Mouse (Mus musculus): ENCODE results near the gene Limd2. TPM values are rescaled to one million over a fixed set of nuclear protein-coding genes. Genes with fewer than 3 reads are reported as not detected.
"Not testable (repeated sequence)": the region's sequence is repeated elsewhere in the genome, so short reads cannot be mapped to it uniquely, and the experiment has no call there.

Limd2 gene
- 172 and 182 TPM in 2 replicates for polyA plus RNA-seq (2014; fragmentation: Nextera tagmentation; extraction: Ambion mirVana)

DNA sequence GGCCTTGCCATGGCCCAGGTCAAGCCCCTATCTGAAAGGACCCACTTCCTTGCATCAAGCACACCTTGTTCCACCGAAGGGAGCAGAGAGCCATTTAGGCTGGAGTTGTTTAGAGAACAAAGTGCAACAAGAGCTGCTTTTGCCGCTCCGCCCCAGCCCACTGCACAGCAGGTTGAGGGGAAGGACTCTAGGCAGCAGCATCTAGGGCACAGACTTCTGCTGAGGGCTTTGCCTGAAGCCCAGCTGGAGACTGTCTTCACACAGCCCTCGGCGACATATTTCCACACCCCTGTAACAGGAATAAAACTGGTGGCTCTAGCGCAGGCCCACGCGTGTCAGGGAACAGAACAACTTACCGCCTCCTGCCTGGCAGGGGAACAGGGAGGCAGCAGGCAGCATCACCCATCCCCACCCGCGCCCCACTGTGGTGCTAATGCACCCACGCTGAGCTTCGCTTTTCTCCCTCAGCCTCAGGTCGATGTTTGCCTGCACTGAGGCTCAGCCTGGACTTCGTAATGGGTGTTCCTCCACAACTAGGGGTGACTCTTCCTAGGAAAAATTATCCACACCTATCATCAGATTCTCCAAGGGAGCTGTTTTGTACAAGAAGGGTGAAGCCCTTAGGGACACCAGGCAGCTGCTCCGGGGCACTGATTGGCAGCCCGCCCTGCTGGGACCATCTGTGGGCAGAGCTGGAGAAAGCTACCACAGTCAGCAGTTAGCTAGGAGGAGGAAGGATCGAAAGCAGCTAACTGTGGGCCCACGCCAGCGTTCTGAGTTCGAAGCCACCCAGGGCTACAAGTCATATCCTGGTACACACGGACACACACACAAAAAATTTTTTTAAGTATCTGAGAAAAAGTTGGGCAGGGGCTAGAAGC, at the start of gene Limd2, which contains the start of gene Gm10840:
Gene Limd2 (minus strand): TSS at position 20 of the 881 bp plus-strand sequence.
Gene Gm10840 (plus strand): TSS at position 10 of the 881 bp plus-strand sequence.
- H3K27ac ChIP-seq (ENCODE audit: low read depth, low read length), result peak within 1 kb of the TSS; percentile 83
- H3K9me3 ChIP-seq (ENCODE audit: control insufficient read depth, low read length), result no peaks in the 10 kb centered on the region
- H3K36me3 ChIP-seq (ENCODE audit: control insufficient read depth, insufficient read depth, low read length), result peaks cover 14% of the 10 kb centered on the region
- peak within 1 kb of the TSS; percentile 72 for H3K9ac ChIP-seq (ENCODE audit: low read depth, low read length)
- no peaks in the 10 kb centered on the region for H3K27me3 ChIP-seq (replicated peaks; ENCODE audit: control insufficient read depth, insufficient read depth, low read length)
- H3K4me1 ChIP-seq (replicated peaks; ENCODE audit: control insufficient read depth, insufficient read depth, low read length), result peaks cover 21% of the 10 kb centered on the region
- 41% methylated on average over 22 of the region's 22 CpGs for WGBS
- ATAC-seq (replicated peaks; ENCODE audit: low FRiP score), result peak; percentile 5; the same call in 1 of the 2 replicates
- peak within 1 kb of the TSS; percentile 91 for H3K4me2 ChIP-seq
- H3K4me3 ChIP-seq (ENCODE audit: low read depth, low read length), result peak within 1 kb of the TSS; percentile 68
- no peak for DNase-seq (ENCODE audit: low spot score)

DNA sequence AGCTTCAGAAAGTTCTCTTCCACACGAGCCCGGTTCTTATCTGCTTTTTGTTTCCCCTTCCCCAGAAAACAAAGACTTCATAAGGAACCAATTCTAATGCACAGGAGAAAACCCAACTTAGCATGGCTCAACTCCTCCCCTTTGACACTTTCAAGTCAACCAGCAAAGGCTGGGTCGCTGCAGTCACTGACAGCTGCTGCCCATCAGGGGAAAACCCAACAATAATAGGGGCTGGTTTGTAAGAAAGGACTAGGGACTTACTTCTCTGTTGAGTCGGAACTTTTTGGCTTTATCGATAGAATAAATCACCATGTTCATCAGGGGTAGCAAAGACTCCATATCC, 41.4 kb upstream of the Limd2 start, which contains the start of gene Strada:
Gene Strada (minus strand): TSS at position 46 of the 343 bp plus-strand sequence.
- Histone ChIP-seq H3K9me3 (ENCODE audit: control insufficient read depth, low read length) (no peaks in the 10 kb centered on the region), H3K4me3 (ENCODE audit: low read depth, low read length) (no peak within 1 kb of the TSS), H3K4me2 (peak within 1 kb of the TSS; percentile 1; the same call in 1 of the 2 replicates), H3K27ac (ENCODE audit: low read depth, low read length) (no peak within 1 kb of the TSS), H3K9ac (ENCODE audit: low read depth, low read length) (no peak within 1 kb of the TSS), H3K27me3 (replicated peaks; ENCODE audit: control insufficient read depth, insufficient read depth, low read length) (no peaks in the 10 kb centered on the region), H3K36me3 (ENCODE audit: control insufficient read depth, insufficient read depth, low read length) (peaks cover 40% of the 10 kb centered on the region), H3K4me1 (replicated peaks; ENCODE audit: control insufficient read depth, insufficient read depth, low read length) (peaks cover 20% of the 10 kb centered on the region)
- no peak for DNase-seq (ENCODE audit: low spot score)
- no peak for ATAC-seq (replicated peaks; ENCODE audit: low FRiP score)
- WGBS, result 59% methylated on average over 5 of the region's 5 CpGs

DNA sequence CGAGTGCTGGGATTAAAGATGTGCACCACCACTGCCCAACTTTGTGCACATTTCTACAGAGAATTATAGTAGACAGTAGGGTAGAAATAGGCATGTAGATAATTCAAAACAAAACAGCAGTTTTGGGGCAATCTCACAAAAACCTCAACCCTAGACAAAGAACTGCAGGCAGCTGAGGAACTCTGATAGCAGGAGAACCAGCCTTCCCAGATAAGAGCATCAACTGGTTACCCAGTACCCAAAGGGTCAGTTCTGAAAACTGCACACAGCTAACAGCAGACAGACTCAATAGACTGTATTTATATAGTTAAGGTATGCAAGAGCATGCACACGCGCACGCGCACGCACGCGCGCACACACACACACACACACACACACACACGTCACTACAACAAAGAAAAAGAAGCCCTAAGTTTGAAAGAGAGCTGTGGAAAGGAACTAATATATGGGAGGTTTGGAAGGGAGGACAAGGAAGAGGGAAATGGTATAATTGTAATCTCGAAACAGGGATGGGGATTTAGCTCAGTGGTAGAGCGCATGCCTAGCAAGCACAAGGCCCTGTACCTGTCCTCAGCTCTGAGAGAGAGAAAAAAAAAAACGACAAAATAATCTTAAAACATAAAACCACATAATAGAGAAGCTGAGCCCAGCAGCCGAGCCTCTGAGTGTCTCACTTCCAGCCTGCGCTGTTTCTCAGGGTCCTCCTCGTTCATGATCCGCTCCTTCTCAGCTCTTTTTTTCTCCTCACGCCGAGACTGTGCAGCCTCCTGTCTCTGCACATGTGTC, 40.9 kb upstream of the Limd2 start:
- no peaks in the 10 kb centered on the region for H3K9me3 ChIP-seq (ENCODE audit: control insufficient read depth, low read length)
- peaks cover 36% of the 10 kb centered on the region for H3K36me3 ChIP-seq (ENCODE audit: control insufficient read depth, insufficient read depth, low read length)
- DNase-seq (ENCODE audit: low spot score), result no peak
- peaks cover 20% of the 10 kb centered on the region for H3K4me1 ChIP-seq (replicated peaks; ENCODE audit: control insufficient read depth, insufficient read depth, low read length)
- no peak overlapping the region for H3K4me3 ChIP-seq (ENCODE audit: low read depth, low read length)
- H3K4me2 ChIP-seq, result peak overlapping the region; percentile 1; the same call in 1 of the 2 replicates
- H3K27me3 ChIP-seq (replicated peaks; ENCODE audit: control insufficient read depth, insufficient read depth, low read length), result no peaks in the 10 kb centered on the region
- 82% methylated on average over 19 of the region's 19 CpGs for WGBS
- peak; percentile 78 for ATAC-seq (replicated peaks; ENCODE audit: low FRiP score)
- H3K9ac ChIP-seq (ENCODE audit: low read depth, low read length), result no peak overlapping the region
- H3K27ac ChIP-seq (ENCODE audit: low read depth, low read length), result no peak overlapping the region

DNA sequence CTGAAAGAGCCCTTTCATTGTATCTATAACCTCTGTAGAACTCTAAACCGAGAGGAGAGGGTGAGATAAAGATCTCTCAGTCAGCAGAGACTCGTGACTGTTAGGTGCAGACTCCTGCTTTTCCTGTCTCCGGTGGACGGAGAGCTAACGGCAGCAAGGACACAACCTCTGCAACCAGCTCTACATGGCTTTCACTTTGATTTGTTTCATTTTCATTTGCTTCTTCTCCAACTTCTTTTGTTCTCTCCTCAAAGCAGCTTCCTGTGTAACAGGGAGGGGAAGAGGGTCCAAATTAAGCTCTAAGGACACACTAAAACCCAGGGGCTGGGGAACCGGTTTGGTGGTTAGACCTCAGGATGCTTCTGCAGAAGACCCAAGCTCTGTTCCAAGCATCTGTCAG, 40.1 kb upstream of the Limd2 start:
- 68% methylated on average over 6 of the region's 6 CpGs for WGBS
- peaks cover 20% of the 10 kb centered on the region for H3K4me1 ChIP-seq (replicated peaks; ENCODE audit: control insufficient read depth, insufficient read depth, low read length)
- H3K27ac ChIP-seq (ENCODE audit: low read depth, low read length), result no peak overlapping the region
- no peak for ATAC-seq (replicated peaks; ENCODE audit: low FRiP score)
- H3K4me3 ChIP-seq (ENCODE audit: low read depth, low read length), result no peak overlapping the region
- peaks cover 37% of the 10 kb centered on the region for H3K36me3 ChIP-seq (ENCODE audit: control insufficient read depth, insufficient read depth, low read length)
- H3K9ac ChIP-seq (ENCODE audit: low read depth, low read length), result no peak overlapping the region
- no peaks in the 10 kb centered on the region for H3K27me3 ChIP-seq (replicated peaks; ENCODE audit: control insufficient read depth, insufficient read depth, low read length)
- no peak for DNase-seq (ENCODE audit: low spot score)
- no peak overlapping the region for H3K4me2 ChIP-seq
- no peaks in the 10 kb centered on the region for H3K9me3 ChIP-seq (ENCODE audit: control insufficient read depth, low read length)

DNA sequence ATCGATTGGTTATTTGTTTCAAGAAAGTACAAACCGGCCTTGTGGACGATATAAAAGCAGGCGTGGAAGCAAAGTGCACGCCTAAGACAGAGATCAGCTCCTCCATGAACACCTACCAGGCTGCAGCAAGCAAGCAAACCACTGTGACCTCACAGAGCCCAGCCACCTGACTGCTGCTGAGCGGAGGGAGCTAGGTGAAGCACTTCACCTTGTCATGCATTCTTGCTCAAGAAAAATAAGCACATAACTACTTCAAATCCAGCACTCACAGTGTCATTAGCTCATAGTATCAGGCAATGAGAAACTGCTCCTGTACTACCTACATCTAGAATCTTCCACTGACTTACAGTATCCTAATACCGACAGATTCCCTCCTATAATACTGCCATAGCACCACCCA, 39.3 kb upstream of the Limd2 start:
- H3K27me3 ChIP-seq (replicated peaks; ENCODE audit: control insufficient read depth, insufficient read depth, low read length); H3K9me3 ChIP-seq (ENCODE audit: control insufficient read depth, low read length); H3K27ac ChIP-seq (ENCODE audit: low read depth, low read length); H3K4me2 ChIP-seq; H3K9ac ChIP-seq (ENCODE audit: low read depth, low read length); H3K4me3 ChIP-seq (ENCODE audit: low read depth, low read length); DNase-seq (ENCODE audit: low spot score); ATAC-seq (replicated peaks; ENCODE audit: low FRiP score): not testable (repeated sequence)
- H3K36me3 ChIP-seq (ENCODE audit: control insufficient read depth, insufficient read depth, low read length), result peaks cover 33% of the 10 kb centered on the region
- H3K4me1 ChIP-seq (replicated peaks; ENCODE audit: control insufficient read depth, insufficient read depth, low read length), result peaks cover 20% of the 10 kb centered on the region
- WGBS, result 91% methylated on average over 7 of the region's 7 CpGs

DNA sequence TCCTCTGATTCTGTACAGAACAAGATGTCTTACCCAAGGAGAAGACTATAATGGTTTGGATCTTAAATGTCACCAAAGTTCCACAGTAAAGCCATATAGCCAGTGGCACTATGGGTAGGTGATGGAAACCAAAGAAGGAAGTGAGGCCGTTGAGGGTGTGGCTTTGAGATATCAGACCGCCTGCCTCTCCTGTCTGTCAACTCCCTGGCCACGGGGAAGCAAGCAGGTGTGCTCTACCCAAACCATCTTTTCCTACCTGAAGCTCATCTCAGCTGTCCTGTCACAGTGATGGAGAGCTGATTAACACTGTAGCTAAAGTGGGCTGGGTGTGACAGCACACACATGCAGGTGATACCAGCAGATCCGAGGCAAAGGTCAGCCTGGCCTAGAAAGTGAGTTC, 37.6 kb upstream of the Limd2 start:
- no peak overlapping the region for H3K27ac ChIP-seq (ENCODE audit: low read depth, low read length)
- no peak overlapping the region for H3K9ac ChIP-seq (ENCODE audit: low read depth, low read length)
- DNase-seq (ENCODE audit: low spot score), result no peak
- H3K27me3 ChIP-seq (replicated peaks; ENCODE audit: control insufficient read depth, insufficient read depth, low read length), result no peaks in the 10 kb centered on the region
- no peaks in the 10 kb centered on the region for H3K9me3 ChIP-seq (ENCODE audit: control insufficient read depth, low read length)
- peaks cover 20% of the 10 kb centered on the region for H3K36me3 ChIP-seq (ENCODE audit: control insufficient read depth, insufficient read depth, low read length)
- no peak overlapping the region for H3K4me3 ChIP-seq (ENCODE audit: low read depth, low read length)
- ATAC-seq (replicated peaks; ENCODE audit: low FRiP score), result no peak
- peaks cover 20% of the 10 kb centered on the region for H3K4me1 ChIP-seq (replicated peaks; ENCODE audit: control insufficient read depth, insufficient read depth, low read length)
- H3K4me2 ChIP-seq, result no peak overlapping the region
- WGBS, result 66% methylated on average over 4 of the region's 4 CpGs

DNA sequence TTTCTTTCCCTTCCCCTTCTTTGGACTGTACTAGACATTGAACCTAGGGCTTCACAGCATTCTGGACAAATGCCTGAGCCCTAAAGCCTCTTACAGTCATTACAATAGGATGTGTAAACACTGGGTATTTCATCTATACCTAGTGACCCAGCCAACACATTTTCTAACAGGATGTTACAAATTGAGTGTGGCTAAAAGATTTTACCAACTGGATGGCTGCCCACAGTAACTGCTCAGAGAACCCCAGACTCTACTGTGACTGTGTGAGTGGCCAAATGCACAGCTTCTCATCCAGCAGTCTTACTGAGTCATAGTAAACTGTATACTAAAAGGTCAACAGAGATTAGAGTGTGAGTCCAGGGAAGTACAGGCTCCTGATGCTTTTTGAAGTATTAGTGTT, 34.7 kb upstream of the Limd2 start:
- Histone ChIP-seq H3K27ac (ENCODE audit: low read depth, low read length) (no peak overlapping the region), H3K4me2 (no peak overlapping the region), H3K4me3 (ENCODE audit: low read depth, low read length) (no peak overlapping the region), H3K4me1 (replicated peaks; ENCODE audit: control insufficient read depth, insufficient read depth, low read length) (peaks cover 16% of the 10 kb centered on the region), H3K9ac (ENCODE audit: low read depth, low read length) (no peak overlapping the region), H3K36me3 (ENCODE audit: control insufficient read depth, insufficient read depth, low read length) (peaks cover 14% of the 10 kb centered on the region; the same call in 1 of the 2 replicates), H3K27me3 (replicated peaks; ENCODE audit: control insufficient read depth, insufficient read depth, low read length) (no peaks in the 10 kb centered on the region), H3K9me3 (ENCODE audit: control insufficient read depth, low read length) (no peaks in the 10 kb centered on the region)
- no peak for DNase-seq (ENCODE audit: low spot score)
- ATAC-seq (replicated peaks; ENCODE audit: low FRiP score), result no peak

DNA sequence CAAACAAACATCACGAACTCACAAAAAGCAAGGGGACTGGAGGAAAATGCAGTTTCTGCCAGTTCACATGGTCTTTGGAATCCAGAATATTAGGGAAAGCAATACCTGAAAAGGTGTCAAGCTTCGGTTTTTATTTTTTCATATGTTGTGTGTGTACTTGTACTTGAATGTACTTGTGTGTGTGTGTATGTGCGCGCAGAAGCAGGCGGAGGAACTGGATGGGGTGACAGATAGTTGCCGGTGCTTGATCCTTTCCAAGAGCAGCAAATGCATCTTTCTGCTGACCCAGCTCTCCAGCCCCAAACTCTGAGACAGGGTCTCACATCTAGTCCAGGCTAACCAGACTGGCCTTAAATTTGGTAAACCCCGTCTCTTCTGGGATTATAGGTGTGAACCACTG, 34.2 kb upstream of the Limd2 start:
- Histone ChIP-seq H3K27ac (ENCODE audit: low read depth, low read length) (no peak overlapping the region), H3K36me3 (ENCODE audit: control insufficient read depth, insufficient read depth, low read length) (peaks cover 14% of the 10 kb centered on the region; the same call in 1 of the 2 replicates), H3K4me1 (replicated peaks; ENCODE audit: control insufficient read depth, insufficient read depth, low read length) (peaks cover 16% of the 10 kb centered on the region), H3K4me2 (no peak overlapping the region), H3K4me3 (ENCODE audit: low read depth, low read length) (no peak overlapping the region), H3K9ac (ENCODE audit: low read depth, low read length) (no peak overlapping the region), H3K27me3 (replicated peaks; ENCODE audit: control insufficient read depth, insufficient read depth, low read length) (no peaks in the 10 kb centered on the region), H3K9me3 (ENCODE audit: control insufficient read depth, low read length) (no peaks in the 10 kb centered on the region)
- ATAC-seq (replicated peaks; ENCODE audit: low FRiP score), result no peak
- WGBS, result 91% methylated on average over 7 of the region's 7 CpGs
- DNase-seq (ENCODE audit: low spot score), result no peak

All from liver, embryonic 11.5 days (tissue).